Comparison of ENCODE assay signal across 21 mouse cellular contexts in genomic region chr9:62854483-62854882, GRCm38 (mm10). TPM values are rescaled to one million over a fixed set of nuclear protein-coding genes. Genes with fewer than 3 reads are reported as not detected.
DNase-seq lines count a peak whose midpoint lies in the region; ATAC-seq and TF ChIP-seq lines count a peak whose summit lies in the region.
"Had no signal": no experiment of that assay in that cellular context is flagged by ENCODE, and none has a peak within 500 bp of the region (broad histone marks: within the 10 kb centered on the region; RNA-seq: fewer than 3 reads in every experiment).

No protein-coding gene starts in this region.

- no peak for ATAC-seq in heart, postnatal 0 days (ENCODE audit: insufficient read depth, low read depth)
- no peak for ATAC-seq in liver, embryonic 11.5 days (replicated peaks; ENCODE audit: low FRiP score)
- ATAC-seq: forebrain, postnatal 0 days; midbrain, embryonic 16.5 days had no signal

- H3K9me3 ChIP-seq in heart, postnatal 0 days (replicated peaks; ENCODE audit: control insufficient read depth, low read length), result no peaks in the 10 kb centered on the region
- H3K9me3 ChIP-seq in liver, embryonic 11.5 days (ENCODE audit: control insufficient read depth, low read length), result no peaks in the 10 kb centered on the region
- no peaks in the 10 kb centered on the region for H3K9me3 ChIP-seq in midbrain, embryonic 10.5 days (replicated peaks)
- H3K9me3 ChIP-seq: hindbrain, embryonic 10.5 days; liver, embryonic 13.5 days; megakaryocyte, embryonic 14.5 days; neural tube, embryonic 15.5 days; stomach, embryonic 15.5 days had no signal

- DNase-seq in heart, postnatal 0 days (ENCODE audit: low spot score), result peak; percentile 5
- no peak for DNase-seq in heart, postnatal 36 days
- DNase-seq in liver (peak; percentile 34), NIH3T3 (ENCODE audit: low read depth) (peak; percentile 46)
- DNase-seq in liver, embryonic 11.5 days (ENCODE audit: low spot score), result no peak
- DNase-seq in kidney, postnatal 25 days, result peak; percentile 51 to 65
- no peak for DNase-seq in right cerebral cortex, postnatal 25 days
- DNase-seq in midbrain, embryonic 10.5 days (ENCODE audit: low spot score), result no peak
- DNase-seq: adrenal gland, postnatal 36 days; cerebellum, adult 11-12 months; cerebellum, postnatal 14 days; forebrain, postnatal 0 days; liver, embryonic 13.5 days; thymus, postnatal 14 days had no signal

- WGBS in heart, postnatal 0 days, result 48% methylated on average over 4 of the region's 4 CpGs
- 53% methylated on average over 4 of the region's 4 CpGs for WGBS in liver, embryonic 11.5 days
- 71% methylated on average over 4 of the region's 4 CpGs for WGBS in midbrain, embryonic 10.5 days

- H3K9ac ChIP-seq in heart, postnatal 0 days (replicated peaks; ENCODE audit: low read depth, low read length), result no peak overlapping the region
- H3K9ac ChIP-seq in liver, embryonic 11.5 days (ENCODE audit: low read depth, low read length), result no peak overlapping the region
- H3K9ac ChIP-seq: forebrain, postnatal 0 days; liver, embryonic 13.5 days; neural tube, embryonic 15.5 days; stomach, embryonic 15.5 days had no signal

- H3K4me3 ChIP-seq in heart, postnatal 0 days (ENCODE audit: low read depth, low read length), result no peak overlapping the region
- H3K4me3 ChIP-seq in liver, embryonic 11.5 days (ENCODE audit: low read depth, low read length), result no peak overlapping the region
- no peak overlapping the region for H3K4me3 ChIP-seq in midbrain, embryonic 10.5 days
- H3K4me3 ChIP-seq: hindbrain, embryonic 10.5 days; liver, embryonic 13.5 days; megakaryocyte, embryonic 14.5 days; neural tube, embryonic 15.5 days; stomach, embryonic 15.5 days had no signal

- H3K27me3 ChIP-seq in heart, postnatal 0 days (ENCODE audit: control insufficient read depth, insufficient read depth, low read length), result no peaks in the 10 kb centered on the region
- H3K27me3 ChIP-seq in liver, embryonic 11.5 days (replicated peaks; ENCODE audit: control insufficient read depth, insufficient read depth, low read length), result no peaks in the 10 kb centered on the region
- H3K27me3 ChIP-seq in midbrain, embryonic 10.5 days (ENCODE audit: low read depth, poor library complexity, severe bottlenecking), result no peaks in the 10 kb centered on the region
- H3K27me3 ChIP-seq: CH12.LX; liver, embryonic 13.5 days; neural tube, embryonic 15.5 days; stomach, embryonic 15.5 days had no signal

- H3K27ac ChIP-seq in heart, postnatal 0 days (ENCODE audit: low read depth), result no peak overlapping the region
- no peak overlapping the region for H3K27ac ChIP-seq in liver, embryonic 11.5 days (ENCODE audit: low read depth, low read length)
- no peak overlapping the region for H3K27ac ChIP-seq in midbrain, embryonic 10.5 days (replicated peaks)
- H3K27ac ChIP-seq: hindbrain, embryonic 10.5 days; liver, embryonic 13.5 days; neural tube, embryonic 15.5 days; stomach, embryonic 15.5 days had no signal

- H3K36me3 ChIP-seq in heart, postnatal 0 days (replicated peaks; ENCODE audit: control insufficient read depth, insufficient read depth, low read length), result peaks cover 14% of the 10 kb centered on the region
- H3K36me3 ChIP-seq in liver, embryonic 11.5 days (ENCODE audit: control insufficient read depth, insufficient read depth, low read length), result peaks cover 4% of the 10 kb centered on the region; the same call in 1 of the 2 replicates
- peaks cover 8% of the 10 kb centered on the region; the same call in 1 of the 2 replicates for H3K36me3 ChIP-seq in midbrain, embryonic 10.5 days
- H3K36me3 ChIP-seq: neural tube, embryonic 15.5 days; stomach, embryonic 15.5 days had no signal

- H3K4me1 ChIP-seq in heart, postnatal 0 days (ENCODE audit: control insufficient read depth, insufficient read depth), result peaks cover 9% of the 10 kb centered on the region
- H3K4me1 ChIP-seq in liver, embryonic 11.5 days (replicated peaks; ENCODE audit: control insufficient read depth, insufficient read depth, low read length), result peaks cover 17% of the 10 kb centered on the region
- H3K4me1 ChIP-seq in midbrain, embryonic 10.5 days, result peaks cover 33% of the 10 kb centered on the region

- no peak for TF ChIP-seq CTCF in heart, postnatal 0 days (IDR thresholded peaks at IDR 0.05; ENCODE audit: low read depth)

- no peak overlapping the region for H3K4me2 ChIP-seq in heart, postnatal 0 days (ENCODE audit: low read depth, low read length)
- no peak overlapping the region for H3K4me2 ChIP-seq in liver, embryonic 11.5 days
- H3K4me2 ChIP-seq: heart, embryonic 11.5 days; liver, embryonic 13.5 days; neural tube, embryonic 15.5 days; stomach, embryonic 15.5 days had no signal

- intact Hi-C loops in heart, postnatal 36 days (cut with DNase I), result no loop called here

- TF ChIP-seq EP300 in heart, postnatal 0 days (IDR thresholded peaks at IDR 0.05; ENCODE audit: low read depth), result no peak

RNA-seq across cellular contexts. Expression of gene Calml4, which starts 3.4 kb away (rescaled TPM):
- not detected in 2 replicates for total RNA-seq in heart, postnatal 0 days (2014; rRNA removed; ENCODE audit: low replicate concordance)
- 1.8 and 2.5 TPM in 2 replicates for polyA plus RNA-seq in heart, postnatal 0 days (2015; fragmentation: Nextera tagmentation; extraction: Ambion mirVana)
- total RNA-seq in heart, postnatal 36 days (2021), result 1 to 10 TPM; 1.1 to 1.4 TPM
- polyA plus RNA-seq in liver, embryonic 11.5 days (2014; fragmentation: Nextera tagmentation; extraction: Ambion mirVana), result 1.8 and 2.6 TPM in 2 replicates
- polyA plus RNA-seq in midbrain, embryonic 10.5 days (2016; fragmentation: Nextera tagmentation; extraction: Ambion mirVana), result 0.36 and 0.60 TPM in 2 replicates
- total RNA-seq: CH12.LX had no signal

RNA-seq across cellular contexts. Expression of gene Cln6, which starts 15.9 kb away (rescaled TPM):
- total RNA-seq in heart, postnatal 0 days (2014; rRNA removed; ENCODE audit: low replicate concordance), result 38.3 and 43.0 TPM in 2 replicates
- polyA plus RNA-seq in heart, postnatal 0 days (2015; fragmentation: Nextera tagmentation; extraction: Ambion mirVana), result 12.3 and 12.6 TPM in 2 replicates
- total RNA-seq in heart, postnatal 36 days (2021), result 10 to 100 TPM; 23.8 to 26.6 TPM
- 32.2 and 34.3 TPM in 2 replicates for polyA plus RNA-seq in liver, embryonic 11.5 days (2014; fragmentation: Nextera tagmentation; extraction: Ambion mirVana)
- 10.2 and 13.3 TPM in 2 replicates for polyA plus RNA-seq in midbrain, embryonic 10.5 days (2016; fragmentation: Nextera tagmentation; extraction: Ambion mirVana)

RNA-seq across cellular contexts. Expression of gene Fem1b, which starts 42.7 kb away (rescaled TPM):
- total RNA-seq in heart, postnatal 0 days (2014; rRNA removed; ENCODE audit: low replicate concordance), result 28.9 and 39.4 TPM in 2 replicates
- 5.8 and 6.8 TPM in 2 replicates for polyA plus RNA-seq in heart, postnatal 0 days (2015; fragmentation: Nextera tagmentation; extraction: Ambion mirVana)
- total RNA-seq in heart, postnatal 36 days (2021), result 10 to 100 TPM; 16.2 to 16.9 TPM
- 30.4 and 33.6 TPM in 2 replicates for polyA plus RNA-seq in liver, embryonic 11.5 days (2014; fragmentation: Nextera tagmentation; extraction: Ambion mirVana)
- 34.5 and 41.0 TPM in 2 replicates for polyA plus RNA-seq in midbrain, embryonic 10.5 days (2016; fragmentation: Nextera tagmentation; extraction: Ambion mirVana)

Comparison
In these comparisons a context has a peak if more than half of its experiments do, and no peak if none do; other contexts are left out.
1. DNase-seq: peak in heart, postnatal 0 days (single experiment), liver (single experiment), NIH3T3 (single experiment) and kidney, postnatal 25 days (2 of 2); none in heart, postnatal 36 days (0 of 2), liver, embryonic 11.5 days (single experiment), right cerebral cortex, postnatal 25 days (single experiment) and midbrain, embryonic 10.5 days (single experiment).